Mouse (Mus musculus) lung, postnatal 36 days (tissue): ENCODE results near the gene Tmem108.

Source experiments
- DNase-seq: peaks from one replicate; pipeline ENCODE4 v3.0.0; 2022; ENCODE audit warnings: mixed read lengths

Gene Tmem108

GRCm38 (mm10) chr9:103761647-103762084 lies at the start of gene Tmem108:
Gene Tmem108, minus strand, starts transcription at chr9:103761837.
- peak; percentile 86 for DNase-seq

GRCm38 (mm10) chr9:103789029-103789428 lies 27.4 kb upstream of the Tmem108 start:
- no peak for DNase-seq

- no peak for DNase-seq
Measured at GRCm38 (mm10) chr9:103784156-103784555, 22.5 kb upstream of the Tmem108 start.

DNA sequence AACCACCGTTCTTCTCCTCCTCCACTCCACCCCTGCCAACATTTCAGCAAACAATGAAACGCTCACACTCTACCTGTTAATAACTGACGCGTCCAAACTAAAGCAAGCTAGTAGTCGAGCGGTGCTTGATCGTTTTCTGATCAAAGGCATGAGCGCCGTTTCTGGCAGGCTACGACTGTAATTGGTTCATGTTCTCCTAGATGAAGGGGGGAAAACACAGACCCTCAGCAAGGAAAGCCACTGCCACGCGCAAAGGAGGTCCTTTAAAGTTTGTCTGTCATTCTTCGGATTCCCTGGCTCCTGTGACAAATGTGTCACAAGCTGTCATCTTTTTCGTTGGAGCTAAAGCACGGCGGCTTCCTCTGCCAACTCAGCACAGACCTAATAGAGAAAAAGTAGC lies 21.6 kb upstream of the Tmem108 start:
- DNase-seq = no peak

DNA sequence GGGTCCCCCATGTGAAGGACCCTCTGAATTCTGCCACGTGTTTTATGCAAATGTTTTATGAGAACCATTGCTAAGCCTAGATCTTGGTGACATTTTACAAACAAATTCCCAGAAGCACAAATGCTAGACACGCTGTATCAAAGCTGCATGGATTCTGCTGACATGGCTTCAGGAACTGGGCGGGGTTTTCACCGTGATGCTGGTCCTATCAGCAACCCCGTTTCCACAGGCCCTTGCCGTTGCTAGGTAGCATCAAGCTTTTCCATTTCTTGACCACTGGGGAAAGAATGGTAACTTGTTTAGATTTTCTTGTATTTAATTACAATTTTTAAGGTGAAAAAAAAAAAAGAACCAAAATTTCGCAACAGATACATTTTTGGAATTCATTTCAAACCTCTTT lies 20.7 kb upstream of the Tmem108 start:
- no peak for DNase-seq

GRCm38 (mm10) chr9:103781407-103781806 lies 19.8 kb upstream of the Tmem108 start:
- no peak for DNase-seq

DNA sequence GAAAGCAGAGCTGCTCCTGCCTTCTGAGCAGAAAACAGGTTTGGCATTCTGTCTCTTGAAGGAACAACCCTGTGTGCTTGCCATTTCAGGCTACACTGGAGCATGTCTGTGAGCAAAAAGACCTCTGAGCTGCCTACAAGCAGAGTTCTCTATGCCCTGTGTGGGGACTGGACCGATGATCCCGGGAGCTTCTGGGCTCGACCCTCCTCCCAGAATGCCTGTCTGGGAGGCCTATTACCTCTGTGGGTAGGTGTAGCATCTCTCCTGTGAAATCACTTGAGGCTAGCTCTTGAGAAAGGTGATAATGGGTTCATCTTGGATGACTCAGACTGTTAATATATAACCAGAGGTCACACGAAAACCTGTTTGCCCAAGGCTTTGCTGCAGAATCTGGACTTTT lies 19.0 kb upstream of the Tmem108 start:
- no peak for DNase-seq

- no peak for DNase-seq
Measured at GRCm38 (mm10) chr9:103778185-103778584, 16.5 kb upstream of the Tmem108 start.

DNA sequence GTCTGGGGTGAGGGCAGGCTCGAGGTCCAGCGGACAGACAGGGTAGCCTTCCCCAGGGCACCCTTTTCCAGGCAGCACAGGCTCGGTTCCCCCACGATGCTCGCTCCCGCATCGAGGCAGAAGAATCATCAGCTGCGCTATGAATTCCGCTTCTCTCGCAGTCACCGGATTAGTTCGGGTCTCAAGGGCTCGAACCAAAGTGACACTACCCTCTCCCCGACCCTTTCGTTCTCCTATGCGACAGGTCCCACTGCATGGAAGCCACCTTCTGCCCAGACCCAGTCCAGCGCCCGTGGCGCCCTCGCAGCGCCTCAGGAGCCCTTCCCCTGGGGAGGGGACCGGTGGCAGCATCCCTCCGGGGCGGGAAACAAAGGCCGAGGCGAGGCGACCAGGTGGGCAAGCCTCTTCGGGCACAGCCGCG lies 476 bp downstream of the Tmem108 start:
- DNase-seq = no peak

- DNase-seq = no peak
Measured at GRCm38 (mm10) chr9:103760356-103760755, 1.3 kb downstream of the Tmem108 start.

GRCm38 (mm10) chr9:103759829-103760228 lies 1.8 kb downstream of the Tmem108 start:
- DNase-seq = no peak

DNA sequence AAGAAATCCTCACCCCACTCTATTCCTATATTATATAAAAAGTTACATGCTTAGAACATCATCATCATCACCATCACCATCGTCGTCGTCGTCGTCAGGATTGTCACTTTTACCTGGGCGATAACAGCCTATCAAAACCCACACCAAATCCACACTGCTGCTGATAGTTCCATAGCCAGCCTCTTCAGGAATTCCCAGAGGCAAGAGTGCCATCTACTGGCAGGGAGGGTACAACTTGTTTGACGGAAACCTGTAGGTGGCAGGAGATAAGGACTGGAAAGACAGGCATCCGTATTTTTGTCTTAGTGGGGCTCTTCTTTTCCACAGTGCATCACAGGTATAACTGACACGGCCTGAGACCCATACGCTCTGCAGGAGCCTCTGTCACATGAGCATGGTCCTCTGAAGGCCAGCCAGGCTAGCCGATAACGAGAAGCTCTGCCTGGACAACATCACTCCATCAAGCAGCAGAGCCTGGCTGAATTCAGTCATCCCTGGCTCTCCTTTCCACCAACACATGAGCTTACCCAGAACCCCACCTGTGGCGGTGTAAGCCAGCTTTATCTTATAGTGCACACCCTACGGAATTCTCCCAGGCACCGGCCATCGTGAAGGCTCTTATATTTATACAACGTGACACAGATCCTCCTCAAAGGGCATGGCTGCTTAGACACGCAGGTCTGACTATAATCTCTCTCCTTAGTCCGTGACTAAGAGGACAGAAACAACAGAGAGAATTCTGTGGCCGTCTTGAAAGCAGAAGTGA lies 2.5 kb downstream of the Tmem108 start:
- DNase-seq = peak; percentile 88

GRCm38 (mm10) chr9:103758246-103758645 lies 3.4 kb downstream of the Tmem108 start:
- DNase-seq = no peak

DNA sequence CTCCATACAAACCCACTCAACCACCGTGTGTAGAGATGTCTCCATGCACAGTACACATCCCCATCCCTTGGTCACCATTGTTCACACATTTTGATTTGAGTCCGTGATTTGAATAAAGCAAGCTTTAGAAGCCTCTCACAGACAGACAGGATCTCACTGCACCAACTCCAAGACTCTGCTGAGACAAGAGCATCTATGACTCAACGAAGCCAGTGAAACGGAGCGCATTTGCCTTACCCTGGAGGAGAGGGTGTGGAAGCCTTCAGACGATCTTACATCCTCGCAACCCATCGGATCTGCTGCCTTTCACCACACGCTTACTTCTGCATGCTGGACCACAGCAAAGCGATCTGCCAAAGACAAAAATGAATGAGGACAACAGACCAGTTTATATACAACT lies 9.0 kb downstream of the Tmem108 start:
- DNase-seq = no peak

DNA sequence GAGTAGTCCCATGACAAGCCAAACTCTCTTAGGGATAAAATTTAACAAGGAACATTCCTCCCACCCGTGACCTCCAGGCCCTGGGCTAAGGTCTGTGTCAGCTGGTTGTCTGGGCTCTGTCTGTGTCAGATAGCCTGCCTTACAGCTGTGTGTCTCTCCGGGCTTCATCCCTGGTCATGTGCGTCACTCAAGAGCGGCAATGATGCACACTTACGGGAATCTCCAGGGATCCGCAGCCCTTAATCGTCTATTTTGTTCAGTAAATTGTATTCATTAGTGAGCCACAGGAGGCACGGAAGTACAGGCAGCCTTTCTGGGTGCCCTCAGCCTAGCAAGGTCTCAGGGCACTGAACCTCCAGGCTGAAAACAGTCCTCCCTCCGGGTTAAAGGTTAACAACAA lies 10.1 kb downstream of the Tmem108 start:
- no peak for DNase-seq

DNA sequence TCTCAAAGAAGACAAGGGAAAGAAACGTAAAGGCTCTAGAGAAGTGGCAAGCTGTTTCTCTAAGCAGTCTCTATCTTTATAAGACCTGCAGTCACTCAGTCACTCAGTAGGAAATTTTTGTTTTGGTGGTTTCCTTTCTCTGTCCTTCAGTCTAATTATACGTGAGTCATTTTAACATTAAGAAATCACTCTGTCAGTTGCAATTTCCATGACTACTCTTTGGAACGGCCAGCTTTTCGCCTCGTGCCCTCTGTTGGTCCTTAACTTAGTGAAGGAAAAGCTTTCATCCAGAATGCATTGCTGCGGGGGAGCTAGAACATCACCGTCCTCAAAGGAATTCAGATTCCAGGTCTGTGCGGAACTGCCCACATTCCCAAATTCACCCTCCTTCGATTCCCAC lies 11.1 kb downstream of the Tmem108 start:
- no peak for DNase-seq

DNA sequence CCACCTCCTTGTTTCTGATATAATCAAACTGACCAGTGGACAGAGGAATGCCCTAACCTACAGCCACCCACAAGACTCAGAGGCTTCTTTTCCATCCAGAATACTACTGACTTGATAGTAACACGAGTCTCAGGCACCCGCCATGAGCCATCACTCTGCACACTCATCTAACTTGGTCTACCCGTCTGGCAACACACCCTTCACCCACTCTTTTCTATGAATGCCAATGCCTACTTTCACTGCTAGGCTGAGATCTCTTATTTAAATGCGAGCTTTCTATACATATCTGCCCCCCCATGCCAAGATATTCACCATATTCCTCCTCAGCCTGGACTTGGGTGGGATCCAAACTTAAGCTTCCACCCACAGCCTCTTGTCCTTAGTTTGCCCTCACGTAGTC lies 15.0 kb downstream of the Tmem108 start:
- no peak for DNase-seq

- no peak for DNase-seq
Measured at GRCm38 (mm10) chr9:103740145-103740544, 21.5 kb downstream of the Tmem108 start.

DNA sequence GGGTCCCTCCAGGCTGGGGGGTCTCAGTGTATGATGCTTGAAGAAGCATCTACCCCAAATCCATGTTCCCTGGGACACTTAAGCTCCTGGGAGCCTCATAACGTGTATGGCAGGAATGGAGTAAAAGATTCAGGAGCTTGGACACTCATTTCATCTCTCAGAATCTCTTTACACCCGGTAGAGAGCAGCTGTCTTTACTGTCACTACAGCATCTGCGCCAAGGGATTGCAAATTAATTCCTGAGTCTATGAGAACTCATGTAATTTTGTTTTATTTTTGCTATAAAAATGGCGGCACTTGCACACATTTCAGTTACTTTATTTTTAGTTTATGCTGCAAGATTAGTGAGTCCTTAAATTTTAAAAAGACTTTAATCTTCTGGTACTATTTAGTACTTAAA lies 22.6 kb downstream of the Tmem108 start:
- DNase-seq = no peak

GRCm38 (mm10) chr9:103729716-103730115 lies 31.9 kb downstream of the Tmem108 start:
- no peak for DNase-seq

DNA sequence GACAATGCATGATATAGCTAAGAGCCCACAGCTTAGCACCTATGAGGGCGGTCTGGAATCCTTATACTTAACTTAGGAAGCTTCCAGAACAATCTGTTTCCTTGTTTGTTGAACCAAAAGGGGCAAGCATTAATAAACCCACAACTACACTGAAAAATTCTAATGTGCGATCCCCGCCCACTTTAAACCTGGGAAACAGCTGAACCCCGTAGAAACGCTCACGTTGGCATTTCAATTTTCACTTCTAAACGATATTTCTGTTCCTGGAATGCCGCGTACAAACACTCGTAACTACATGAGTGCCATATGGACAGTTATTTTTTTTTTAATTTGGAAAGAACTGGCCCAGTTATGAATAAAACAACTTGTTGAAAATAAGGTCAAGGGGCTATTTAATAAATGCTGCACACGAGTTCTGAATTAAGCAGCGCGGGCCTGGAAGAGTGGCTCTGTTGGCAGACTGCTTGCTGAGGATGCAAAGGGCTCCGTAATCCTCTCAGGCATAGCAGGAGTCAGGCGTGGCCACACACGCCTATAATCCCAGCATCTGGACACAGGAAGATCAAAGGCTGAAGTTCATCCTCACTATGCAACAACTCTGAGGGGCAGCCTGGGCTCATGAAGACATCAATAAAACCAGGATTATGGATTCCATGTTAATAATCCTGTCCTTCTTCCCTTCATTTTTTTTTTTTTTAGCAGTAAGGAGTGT lies 34.7 kb downstream of the Tmem108 start:
- DNase-seq = no peak

GRCm38 (mm10) chr9:103725497-103725896 lies 36.1 kb downstream of the Tmem108 start:
- no peak for DNase-seq

DNA sequence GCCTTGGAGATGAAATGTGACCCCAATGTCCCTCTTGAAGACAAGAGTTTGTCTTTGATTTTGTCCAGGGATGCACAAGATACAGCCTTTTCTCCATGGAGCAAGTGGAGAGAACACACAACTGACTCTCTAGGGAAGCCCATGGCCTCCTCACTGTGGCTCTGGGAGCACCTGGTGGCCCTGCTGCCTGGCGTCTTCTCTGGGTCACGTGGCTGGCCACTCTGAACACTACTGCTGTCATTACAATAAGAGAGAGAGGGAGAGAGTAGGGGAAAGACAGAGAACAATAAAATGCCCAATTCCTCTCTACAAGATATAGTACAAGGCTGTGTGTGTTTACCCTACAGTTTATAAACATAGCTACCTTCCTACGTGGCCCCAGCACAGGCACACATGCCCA lies 40.2 kb downstream of the Tmem108 start:
- no peak for DNase-seq

- no peak for DNase-seq
Measured at GRCm38 (mm10) chr9:103721081-103721480, 40.6 kb downstream of the Tmem108 start.
